Mouse (Mus musculus) macrophage (primary cell): ENCODE measurements around the gene Asic2. TPM values are rescaled to one million over a fixed set of nuclear protein-coding genes. Genes with fewer than 3 reads are reported as not detected.

Source experiments
- H3K27ac ChIP-seq: fragments of 350-480 bp; formaldehyde crosslinking; 2 replicates; pipeline ENCODE4 v1.9.0; 2021
- H3K36me3 ChIP-seq: fragments of 350-480 bp; formaldehyde crosslinking; 2 replicates; pipeline ENCODE4 v1.9.0; 2021; ENCODE audit errors: inconsistent target
- H3K4me3 ChIP-seq: fragments of 350-480 bp; formaldehyde crosslinking; 2 replicates; pipeline ENCODE4 v1.9.0; 2021; ENCODE audit errors: inconsistent target
- H3K79me2 ChIP-seq: fragments of 350-480 bp; formaldehyde crosslinking; 2 replicates; pipeline ENCODE4 v1.9.0; 2021; ENCODE audit errors: inconsistent target
- WGBS: methylation state at CpG from one replicate; pipeline ENCODE4 v1.1.7; 2026; ENCODE audit warnings: inconsistent platforms; ENCODE audit not compliant: missing documents; 5-methylcytosine and 5-hydroxymethylcytosine counted together
- polyA plus RNA-seq: library from polyadenylated mRNA; stranded (reverse); fragments of 250-400 nt; gene quantifications from 3 replicates; pipeline ENCODE4 v1.2.4, GENCODE M21; 2018; ENCODE audit warnings: inconsistent platforms

Gene Asic2
- polyA plus RNA-seq, 1 experiment from 2014 or later: not detected

DNA sequence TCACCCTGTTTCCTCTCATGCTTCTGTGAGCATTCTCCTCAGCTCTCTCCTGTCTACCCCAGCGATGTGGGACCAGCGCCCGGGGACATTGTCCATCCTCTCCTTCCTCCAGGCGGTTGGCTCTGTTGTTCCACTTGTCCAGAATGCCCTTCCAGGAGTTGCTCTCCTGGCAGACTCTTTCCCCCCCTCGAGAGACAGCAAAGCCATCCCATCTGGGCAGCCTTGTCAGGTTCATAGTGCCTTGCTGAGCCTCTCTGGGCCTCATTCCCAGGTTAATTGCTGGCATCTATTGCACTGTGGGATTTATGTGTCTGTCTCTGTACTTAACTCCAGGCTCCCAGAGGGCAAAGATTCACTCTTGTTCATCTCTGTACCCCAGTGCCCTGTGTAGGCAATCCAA is 972.6 kb downstream of the Asic2 start:
- 79% methylated on average over 5 of the region's 5 CpGs for WGBS
- no peaks in the 10 kb centered on the region for H3K79me2 ChIP-seq
- H3K27ac ChIP-seq: no peak overlapping the region
- H3K36me3 ChIP-seq: no peaks in the 10 kb centered on the region
- H3K4me3 ChIP-seq: no peak overlapping the region

DNA sequence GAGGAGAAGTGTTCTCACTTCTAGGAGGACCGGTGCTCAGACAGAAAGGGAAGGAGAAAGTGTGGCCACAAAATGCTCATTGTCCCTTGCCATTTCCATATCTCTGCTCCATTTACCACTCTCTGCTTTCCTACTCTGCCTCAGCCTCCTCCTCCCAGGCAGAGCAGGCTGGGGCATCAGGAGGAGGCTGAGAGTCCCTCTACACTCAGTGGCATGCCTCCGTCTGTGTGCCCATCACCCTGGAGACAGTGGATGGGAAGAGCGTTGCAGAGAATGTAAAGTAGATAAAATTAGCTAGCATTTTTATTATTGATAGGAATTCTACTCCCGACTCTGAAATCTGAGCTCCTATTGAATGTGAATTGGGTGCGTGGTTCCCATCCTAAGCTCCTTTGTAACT is 984.7 kb downstream of the Asic2 start:
- Histone ChIP-seq H3K36me3 (no peaks in the 10 kb centered on the region), H3K79me2 (no peaks in the 10 kb centered on the region), H3K4me3 (no peak overlapping the region), H3K27ac (no peak overlapping the region)
- 92% methylated on average over 5 of the region's 5 CpGs for WGBS

DNA sequence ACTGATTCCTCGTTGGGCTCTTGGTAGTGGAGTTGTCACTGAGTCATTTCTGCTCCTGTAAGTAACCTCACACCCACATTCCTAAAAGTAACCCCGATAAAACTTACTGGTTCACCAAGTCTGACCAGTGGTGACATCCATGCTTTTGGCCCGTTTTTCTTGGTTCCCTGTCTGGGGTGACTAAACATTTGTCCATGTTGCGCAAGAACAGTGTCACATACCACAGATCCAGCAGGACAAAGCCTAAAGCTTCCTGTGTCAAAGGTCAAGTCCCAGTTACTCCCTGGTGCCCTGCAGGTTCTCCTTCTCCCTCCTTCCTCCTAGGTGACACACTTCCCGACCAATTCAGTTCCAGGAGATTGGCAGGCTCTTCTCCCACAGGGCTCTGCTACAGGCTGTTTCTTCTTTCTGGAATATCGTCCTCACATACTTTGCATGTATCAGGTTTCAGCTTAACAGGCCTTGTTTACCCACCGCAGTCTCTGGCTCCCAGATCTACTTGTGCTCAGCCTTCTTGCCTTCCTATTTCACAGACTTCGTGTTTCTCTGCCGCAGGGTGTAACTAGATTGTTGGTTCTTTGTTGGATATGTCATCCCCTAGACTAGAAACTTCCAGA is 991.9 kb downstream of the Asic2 start:
- Histone ChIP-seq H3K79me2 (no peaks in the 10 kb centered on the region), H3K36me3 (no peaks in the 10 kb centered on the region), H3K4me3 (no peak overlapping the region), H3K27ac (no peak overlapping the region)
- 68% methylated on average over 9 of the region's 9 CpGs for WGBS

DNA sequence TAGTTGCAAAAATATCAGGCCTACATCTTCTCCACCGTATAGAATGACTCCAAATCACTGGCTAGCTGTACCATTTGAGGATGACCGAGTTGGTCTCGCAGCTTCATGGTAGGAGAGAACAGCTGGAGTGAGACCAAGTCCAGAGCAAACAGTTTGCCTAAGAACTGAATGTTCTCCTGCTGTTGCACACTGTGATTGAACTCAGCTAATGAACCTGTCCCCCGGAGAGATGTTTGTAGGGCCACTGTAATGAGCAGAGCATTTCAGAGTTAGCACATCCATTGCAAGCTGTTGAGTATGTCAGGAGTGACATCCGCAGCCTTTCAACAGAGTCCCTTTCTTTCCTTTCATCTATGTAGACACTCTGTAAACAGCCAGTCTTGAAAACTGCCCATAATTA is 993.6 kb downstream of the Asic2 start:
- H3K4me3 ChIP-seq: no peak overlapping the region
- no peaks in the 10 kb centered on the region for H3K79me2 ChIP-seq
- no peak overlapping the region for H3K27ac ChIP-seq
- 89% methylated on average over 5 of the region's 5 CpGs for WGBS
- H3K36me3 ChIP-seq: no peaks in the 10 kb centered on the region

DNA sequence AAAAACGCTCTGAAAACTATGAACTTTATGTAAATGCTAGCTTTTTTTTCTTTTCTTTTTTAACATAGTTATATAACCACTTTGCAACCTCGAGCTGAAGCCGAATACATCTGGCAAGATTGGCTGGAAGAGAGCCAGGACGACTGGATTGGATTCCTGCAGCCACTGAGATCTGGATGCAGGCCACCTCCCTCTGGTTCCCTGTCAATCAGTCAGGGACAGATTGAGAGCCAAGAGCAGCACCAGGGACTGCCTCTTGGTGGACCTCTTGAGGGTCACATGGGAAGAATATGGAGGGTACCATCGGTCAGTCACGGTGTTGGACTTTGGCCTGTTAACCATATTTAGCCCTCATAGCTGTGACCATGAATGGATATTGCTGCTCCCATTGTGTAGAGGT is 994.3 kb downstream of the Asic2 start:
- 75% methylated on average over 6 of the region's 6 CpGs for WGBS
- Histone ChIP-seq H3K4me3 (no peak overlapping the region), H3K36me3 (no peaks in the 10 kb centered on the region), H3K27ac (no peak overlapping the region), H3K79me2 (no peaks in the 10 kb centered on the region)

DNA sequence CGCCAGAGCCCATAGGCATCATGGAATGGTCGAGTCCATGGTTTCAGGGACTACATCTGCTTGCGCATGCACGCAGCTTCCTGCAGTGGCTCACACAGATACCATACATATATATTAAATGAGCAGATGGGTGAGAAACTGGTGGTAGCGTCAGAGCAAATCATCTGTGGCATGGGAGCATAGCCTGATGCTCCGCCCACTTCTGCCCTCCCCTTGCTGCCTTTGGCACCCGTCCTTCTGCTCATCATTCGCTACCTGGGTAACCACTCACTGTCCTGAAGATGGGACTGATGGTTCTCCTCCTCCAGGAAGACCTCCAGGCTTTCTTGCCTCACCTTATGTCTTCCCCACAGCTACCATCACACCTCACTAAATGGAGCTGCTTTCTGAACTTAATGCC is 995.0 kb downstream of the Asic2 start:
- Histone ChIP-seq H3K27ac (no peak overlapping the region), H3K4me3 (no peak overlapping the region)

DNA sequence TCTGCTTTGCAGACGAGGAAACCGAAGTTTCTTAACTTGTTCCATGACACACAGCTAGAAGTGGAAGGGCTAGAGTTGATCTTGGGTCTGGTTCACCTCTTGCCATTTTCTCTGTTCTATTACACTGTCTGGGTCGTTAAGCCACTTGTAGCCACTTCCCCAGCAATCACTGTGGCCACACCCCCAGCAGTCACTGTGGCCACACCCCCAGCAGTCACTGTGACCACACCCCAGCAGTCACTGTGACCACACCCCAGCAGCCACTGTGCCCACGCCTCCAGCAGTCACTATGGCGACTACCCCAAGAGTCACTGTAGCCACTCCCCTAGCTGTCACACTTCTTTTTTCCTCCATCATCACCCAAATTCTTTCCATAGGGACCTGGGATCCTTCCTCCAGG is 1000.7 kb downstream of the Asic2 start:
- Histone ChIP-seq H3K4me3 (no peak overlapping the region), H3K27ac (no peak overlapping the region), H3K79me2 (no peaks in the 10 kb centered on the region), H3K36me3 (no peaks in the 10 kb centered on the region)
- WGBS: 50% methylated on average over 5 of the region's 5 CpGs

More for the DNA sequence above, 995.0 kb downstream of the Asic2 start:
- WGBS: 91% methylated on average over 8 of the region's 8 CpGs
- no peaks in the 10 kb centered on the region for H3K36me3 ChIP-seq
- H3K79me2 ChIP-seq: no peaks in the 10 kb centered on the region

DNA sequence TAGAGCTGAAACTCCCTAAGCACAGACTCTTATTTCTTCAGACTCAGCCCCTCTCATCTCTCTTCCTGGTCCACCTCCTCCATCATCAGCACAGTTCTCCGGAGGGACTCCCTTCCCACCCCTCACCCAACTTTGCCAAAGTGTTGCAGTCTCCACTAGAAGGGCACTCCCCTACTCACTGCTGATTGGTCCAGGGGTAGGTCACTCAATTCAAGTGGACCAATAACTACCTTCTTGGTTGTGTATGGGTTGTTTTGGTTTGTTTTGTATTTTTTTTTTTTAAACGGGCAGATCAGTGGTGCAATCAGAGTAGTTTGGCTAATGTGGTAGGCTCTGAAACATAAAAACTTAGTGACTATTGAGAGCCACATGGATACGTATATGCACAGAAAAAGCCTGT is 1002.2 kb downstream of the Asic2 start:
- H3K79me2 ChIP-seq: no peaks in the 10 kb centered on the region
- no peaks in the 10 kb centered on the region for H3K36me3 ChIP-seq
- WGBS: 52% methylated on average over 3 of the region's 3 CpGs
- no peak overlapping the region for H3K4me3 ChIP-seq
- H3K27ac ChIP-seq: no peak overlapping the region

DNA sequence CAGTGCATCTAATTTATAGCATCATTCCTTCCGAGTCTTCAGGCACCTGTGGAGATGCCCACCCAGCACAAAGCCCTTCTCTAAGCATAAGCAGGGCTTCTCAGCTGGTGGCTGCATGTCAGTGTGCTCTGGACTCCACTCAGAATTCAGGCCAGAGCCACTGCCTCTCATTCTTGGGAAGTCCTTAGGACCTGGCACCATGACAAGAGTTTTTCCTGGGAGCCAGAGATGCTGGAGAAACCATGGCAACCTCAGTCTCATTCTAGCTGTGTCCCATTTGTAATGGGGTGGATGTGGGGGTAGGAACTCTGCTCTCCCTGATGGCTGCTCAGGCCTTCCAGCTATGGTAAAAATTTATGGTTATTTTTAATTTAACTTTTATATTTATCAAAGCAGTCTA is 1006.9 kb downstream of the Asic2 start:
- Histone ChIP-seq H3K79me2 (no peaks in the 10 kb centered on the region), H3K4me3 (no peak overlapping the region), H3K36me3 (no peaks in the 10 kb centered on the region), H3K27ac (no peak overlapping the region)
- WGBS: 56% methylated on average over 1 of the region's 1 CpGs

DNA sequence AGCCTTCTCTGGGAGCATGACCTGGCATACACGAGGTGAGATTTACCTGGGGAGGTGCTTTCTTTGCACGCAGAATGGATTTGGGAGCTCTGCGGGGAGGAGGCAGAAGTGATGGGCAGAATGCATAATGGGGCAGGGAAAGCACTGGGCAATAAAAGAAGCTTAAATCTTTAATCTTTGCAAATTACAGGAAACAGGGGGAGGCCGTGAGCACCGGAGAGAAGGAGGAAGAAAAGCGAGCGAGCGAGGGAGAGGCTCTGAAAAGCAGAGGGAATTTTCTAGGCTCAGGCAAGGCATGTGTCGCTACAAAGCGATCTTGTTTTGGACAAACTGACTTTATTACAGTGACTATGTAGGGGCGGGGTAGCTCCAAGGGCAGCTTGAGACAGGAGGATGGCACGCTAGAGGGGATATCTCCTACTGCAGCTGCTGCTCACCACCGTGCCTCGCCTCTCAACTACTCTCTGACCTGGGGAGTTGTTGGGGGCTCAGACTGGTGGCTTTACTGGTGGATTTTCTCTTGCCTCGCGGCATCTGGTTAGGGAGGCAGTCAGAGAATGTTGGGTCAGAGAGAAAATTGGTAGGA is 1010.1 kb downstream of the Asic2 start:
- no peaks in the 10 kb centered on the region for H3K36me3 ChIP-seq
- H3K4me3 ChIP-seq: no peak overlapping the region
- no peaks in the 10 kb centered on the region for H3K79me2 ChIP-seq
- no peak overlapping the region for H3K27ac ChIP-seq
- 14% methylated on average over 16 of the region's 16 CpGs for WGBS

DNA sequence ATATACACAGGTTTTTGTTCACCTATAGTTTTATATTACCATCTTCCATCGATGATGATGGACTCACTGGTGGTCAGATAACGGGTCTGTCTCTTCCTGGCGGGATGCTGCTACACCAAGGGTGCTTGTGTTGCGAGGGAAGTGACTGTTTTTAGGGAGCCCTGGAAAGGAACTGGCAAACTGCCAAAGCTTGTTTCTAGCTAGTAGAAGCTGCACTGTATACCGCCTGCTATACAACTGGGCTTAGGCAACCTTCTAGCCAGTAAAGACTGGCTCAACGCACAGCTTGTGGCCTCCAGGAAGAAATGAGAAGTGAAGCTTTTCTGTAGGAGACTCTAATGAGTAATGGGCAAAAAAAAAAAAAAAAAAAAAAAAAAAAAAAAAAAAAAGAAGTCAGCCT is 1012.3 kb downstream of the Asic2 start:
- Histone ChIP-seq H3K36me3 (no peaks in the 10 kb centered on the region), H3K4me3 (no peak overlapping the region), H3K79me2 (no peaks in the 10 kb centered on the region), H3K27ac (no peak overlapping the region)
- 87% methylated on average over 6 of the region's 6 CpGs for WGBS

DNA sequence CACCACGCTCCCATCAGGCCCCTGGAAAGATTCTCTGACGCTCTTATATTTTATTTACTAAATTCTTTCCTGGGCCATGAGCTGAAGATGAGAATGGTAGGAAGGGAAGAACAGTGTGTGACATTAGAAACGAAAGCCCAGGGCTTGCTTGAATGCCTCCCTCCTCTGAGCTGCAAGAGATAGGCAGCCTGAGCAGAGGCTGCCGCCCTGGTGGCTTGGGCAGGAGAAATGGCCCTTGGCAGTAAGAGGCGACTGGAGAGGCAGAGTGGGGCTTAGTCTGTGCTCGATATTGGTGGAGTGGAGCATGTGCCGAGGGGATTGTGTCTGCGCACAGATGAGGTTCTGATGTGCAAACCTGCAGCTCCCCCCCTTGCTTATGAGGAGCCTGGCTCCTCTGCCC is 1014.1 kb downstream of the Asic2 start:
- Histone ChIP-seq H3K36me3 (no peaks in the 10 kb centered on the region), H3K27ac (no peak overlapping the region), H3K79me2 (no peaks in the 10 kb centered on the region), H3K4me3 (no peak overlapping the region)
- WGBS: 81% methylated on average over 8 of the region's 8 CpGs

DNA sequence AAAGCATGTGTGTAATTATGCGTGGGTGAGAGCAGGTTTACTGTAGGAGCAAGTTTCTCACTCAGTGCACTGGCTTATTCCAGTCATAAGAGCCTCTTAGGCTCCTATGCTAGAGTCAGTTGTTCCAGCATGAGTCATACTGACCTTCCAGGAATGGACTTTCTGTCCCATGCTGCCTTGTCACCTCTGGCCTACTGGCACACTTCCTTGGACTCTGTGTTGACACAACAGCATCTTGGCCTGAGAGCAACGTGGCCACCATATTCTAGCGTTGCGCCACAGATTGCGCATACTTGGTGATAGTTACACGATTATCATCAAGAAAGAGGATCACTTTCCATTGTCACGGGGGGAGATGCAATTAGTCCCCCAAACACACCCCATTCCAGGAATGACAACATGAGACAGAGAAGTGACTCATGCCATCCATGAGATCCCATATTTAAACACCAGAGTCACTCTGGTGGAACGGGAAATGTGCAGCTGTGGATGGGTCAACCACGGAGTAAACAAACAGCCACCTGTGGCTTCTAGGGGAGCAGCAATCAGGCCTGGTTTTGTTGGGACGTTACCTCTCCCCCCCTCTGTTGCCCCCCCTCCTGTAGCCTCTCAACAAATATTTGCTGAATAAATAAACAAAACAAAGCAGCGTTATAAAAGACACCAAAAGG is 1019.1 kb downstream of the Asic2 start:
- WGBS: 85% methylated on average over 11 of the region's 11 CpGs
- H3K27ac ChIP-seq: no peak overlapping the region

DNA sequence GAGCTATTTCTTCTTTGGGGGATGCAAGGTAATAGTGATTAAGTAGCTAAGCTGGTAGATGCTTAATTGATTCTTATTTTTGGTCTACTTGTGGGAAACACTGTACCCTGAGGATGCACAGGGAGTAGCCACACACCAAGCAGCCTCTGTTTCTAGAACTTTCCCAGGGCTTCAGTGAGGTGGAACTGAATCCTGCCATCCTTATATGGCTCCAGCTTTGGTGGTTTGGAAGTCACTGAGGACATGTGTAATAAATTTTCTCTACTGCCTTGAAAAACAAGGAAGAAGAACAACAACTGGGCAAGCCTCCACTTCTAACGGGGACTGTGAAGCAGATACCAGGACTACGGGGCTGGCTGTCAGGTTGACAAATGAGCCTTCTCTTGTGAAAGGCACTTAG is 1020.2 kb downstream of the Asic2 start:
- WGBS: 31% methylated on average over 2 of the region's 2 CpGs

More for the DNA sequence above, 1019.1 kb downstream of the Asic2 start:
- no peak overlapping the region for H3K4me3 ChIP-seq
- no peaks in the 10 kb centered on the region for H3K36me3 ChIP-seq
- no peaks in the 10 kb centered on the region for H3K79me2 ChIP-seq

DNA sequence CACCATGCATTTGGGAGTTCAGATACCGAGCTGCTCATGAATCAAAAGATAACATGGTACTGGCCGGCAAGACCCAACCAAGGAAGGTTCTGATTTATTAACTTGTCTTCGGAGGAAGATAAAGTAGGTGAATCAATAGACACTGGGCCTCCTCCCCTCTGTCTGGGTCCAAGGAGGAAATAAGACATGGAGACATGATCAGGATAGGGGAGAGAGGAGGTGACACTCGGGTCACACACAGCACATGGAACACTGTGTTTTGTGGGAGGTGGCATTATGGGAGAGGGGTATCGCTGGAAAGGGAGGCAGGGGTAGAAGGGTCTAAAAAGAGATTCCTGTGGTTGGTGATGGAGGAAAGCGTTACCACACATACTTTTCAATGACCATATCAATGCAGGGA is 1022.1 kb downstream of the Asic2 start:
- 97% methylated on average over 6 of the region's 6 CpGs for WGBS
- H3K27ac ChIP-seq: no peak overlapping the region
- H3K4me3 ChIP-seq: no peak overlapping the region
- H3K36me3 ChIP-seq: no peaks in the 10 kb centered on the region
- H3K79me2 ChIP-seq: no peaks in the 10 kb centered on the region

More for the DNA sequence above, 1020.2 kb downstream of the Asic2 start:
- Histone ChIP-seq H3K4me3 (no peak overlapping the region), H3K36me3 (no peaks in the 10 kb centered on the region), H3K79me2 (no peaks in the 10 kb centered on the region), H3K27ac (no peak overlapping the region)
